13 mouse cellular contexts compared by ENCODE assay signal in the genomic region with DNA sequence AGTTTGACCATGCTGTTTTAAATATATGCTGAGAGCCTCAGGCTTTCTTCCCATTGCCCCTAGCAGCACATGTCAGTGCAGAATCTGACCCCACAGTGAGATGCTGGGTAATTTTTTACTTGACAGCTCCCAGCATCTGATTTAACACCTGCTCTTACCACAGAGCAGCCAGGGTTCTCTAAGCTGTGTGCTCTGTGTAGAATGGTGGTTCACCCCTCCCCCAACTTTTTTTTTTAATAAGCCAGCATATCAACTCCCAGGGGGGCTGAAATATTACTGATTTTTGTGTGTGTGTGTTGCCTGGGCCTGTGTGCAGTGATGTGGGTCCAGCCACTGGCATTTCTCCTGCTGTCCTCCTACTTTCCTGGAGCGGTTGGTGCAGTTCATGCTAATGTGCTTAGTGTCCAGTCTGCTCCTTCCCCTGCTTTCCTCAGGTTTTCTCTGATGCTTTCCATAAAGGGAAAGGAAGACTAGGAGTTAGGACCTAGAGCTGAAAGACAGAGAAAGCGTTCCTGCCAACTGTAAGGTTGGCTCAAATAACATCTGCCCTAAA.
DNase-seq lines count a peak whose midpoint lies in the region; ATAC-seq and TF ChIP-seq lines count a peak whose summit lies in the region.
"Had no signal": no experiment of that assay in that cellular context is flagged by ENCODE, and none has a peak within 500 bp of the region (broad histone marks: within the 10 kb centered on the region; RNA-seq: fewer than 3 reads in every experiment).

No protein-coding gene starts in this region.

- peaks cover 20% of the 10 kb centered on the region for H3K4me1 ChIP-seq in hindbrain, embryonic 12.5 days

- H3K4me3 ChIP-seq in hindbrain, embryonic 12.5 days, result no peak overlapping the region
- H3K4me3 ChIP-seq in myocyte, result no peak overlapping the region
- H3K4me3 ChIP-seq: erythroblast, embryonic 14.5 days; liver, embryonic 15.5 days had no signal

- no peak overlapping the region for H3K9ac ChIP-seq in hindbrain, embryonic 12.5 days
- H3K9ac ChIP-seq: liver, embryonic 15.5 days had no signal

- no peak overlapping the region for H3ac ChIP-seq in myocyte (ENCODE audit: control insufficient read depth, insufficient read length)

- peaks cover 15% of the 10 kb centered on the region for H3K79me2 ChIP-seq in myocyte (ENCODE audit: control insufficient read depth, insufficient read depth)

- in situ Hi-C loops in Patski (cut with MboI; ENCODE audit: low pct_unique_long_range_greater_than_20kb), result no loop called here

- peak; percentile 79 for ATAC-seq in Patski
- peak; percentile 78 for ATAC-seq in hindbrain, embryonic 12.5 days (ENCODE audit: low FRiP score)

- no peak overlapping the region for H3K4me2 ChIP-seq in hindbrain, embryonic 12.5 days (replicated peaks)
- H3K4me2 ChIP-seq in myocyte (ENCODE audit: low read depth), result no peak overlapping the region
- H3K4me2 ChIP-seq: liver, embryonic 15.5 days had no signal

- DNase-seq in kidney, adult 9 months, result peak; percentile 32
- DNase-seq in kidney, postnatal 4 days, result no peak
- no peak for DNase-seq in Patski (ENCODE audit: low read depth, low spot score)
- DNase-seq in heart, postnatal 36 days, result no peak
- no peak for DNase-seq in lung, postnatal 10 days
- DNase-seq in lung, adult 18-20 months, result no peak
- DNase-seq: gastrocnemius, postnatal 25 days; thymus, adult 2 months had no signal

- TF ChIP-seq CTCF in Patski (IDR thresholded peaks at IDR 0.05), result no peak

- POLR2A ChIA-PET in Patski (lab: Charles Lee), result interaction anchor here (0.7 kb wide), 1 partner anchor 19 kb away, joined by 4 read pairs; no protein-coding TSS in a partner anchor

- peak overlapping the region; percentile 30 for H3K27ac ChIP-seq in hindbrain, embryonic 12.5 days
- H3K27ac ChIP-seq: liver, embryonic 15.5 days had no signal

- H3K36me3 ChIP-seq in hindbrain, embryonic 12.5 days, result no peaks in the 10 kb centered on the region
- no peaks in the 10 kb centered on the region for H3K36me3 ChIP-seq in myocyte (ENCODE audit: control insufficient read depth, insufficient read depth)
- H3K36me3 ChIP-seq: liver, embryonic 15.5 days had no signal

- intact Hi-C loops in heart, postnatal 36 days (cut with DNase I), result no loop called here

- H3K9me3 ChIP-seq in hindbrain, embryonic 12.5 days (replicated peaks), result no peaks in the 10 kb centered on the region
- H3K9me3 ChIP-seq: liver, embryonic 15.5 days; megakaryocyte, embryonic 14.5 days had no signal

- H3K27me3 ChIP-seq in Patski (no peaks in the 10 kb centered on the region), myocyte (ENCODE audit: control insufficient read depth, insufficient read depth, insufficient read length) (no peaks in the 10 kb centered on the region)
- no peaks in the 10 kb centered on the region for H3K27me3 ChIP-seq in hindbrain, embryonic 12.5 days
- H3K27me3 ChIP-seq: liver, embryonic 15.5 days; megakaryocyte, embryonic 14.5 days had no signal

- 67% methylated on average over 2 of the region's 2 CpGs for WGBS in hindbrain, embryonic 12.5 days

- no peak for TF ChIP-seq POLR2A in myocyte (IDR thresholded peaks at IDR 0.05; ENCODE audit: insufficient read length, low read depth)

- CTCF ChIA-PET in Patski (lab: Charles Lee), result interaction anchor here (0.9 to 1.7 kb wide), 6 partner anchors 12 to 119 kb away, joined by 3 to 7 read pairs (median 4); no protein-coding TSS in a partner anchor

TF ChIP-seq in myocyte, 11 proteins besides CTCF, POLR2A, EP300 and RAD21:
- TF ChIP-seq MYOD1 (IDR thresholded peaks at IDR 0.05; ENCODE audit: control insufficient read depth in 1 of 3, insufficient read length in 2 of 3, low read depth in 2 of 3), result peak in 2 of 3 experiments; percentile 29 to 40
- no peak for TF ChIP-seq TCF12 (IDR thresholded peaks at IDR 0.05; ENCODE audit: insufficient read depth, poor library complexity, severe bottlenecking)
